Comparison of ENCODE assay signal across 12 mouse cellular contexts in genomic region chr9:63250841-63251626, GRCm38 (mm10).
A peak's percentile ranks its signal among the peaks of the same experiment; 100 is the strongest.
DNase-seq lines count a peak whose midpoint lies in the region; ATAC-seq lines count a peak whose summit lies in the region.
"Had no signal": no experiment of that assay in that cellular context is flagged by ENCODE, and none has a peak within 500 bp of the region (broad histone marks: within the 10 kb centered on the region; RNA-seq: fewer than 3 reads in every experiment).

No protein-coding gene starts in this region.

- WGBS in hindbrain, embryonic 15.5 days: 42% methylated on average over 19 of the region's 19 CpGs
- WGBS in neural tube, embryonic 13.5 days: 47% methylated on average over 19 of the region's 19 CpGs

- H3K4me2 ChIP-seq in hindbrain, embryonic 15.5 days: no peak overlapping the region; the same call in 1 of the 2 replicates
- 0 out of 2 replicates have a peak overlapping the region, but pooled peaks have one; percentile 5 for H3K4me2 ChIP-seq in neural tube, embryonic 13.5 days

- no peaks in the 10 kb centered on the region for H3K27me3 ChIP-seq in hindbrain, embryonic 15.5 days
- H3K27me3 ChIP-seq in neural tube, embryonic 13.5 days: no peaks in the 10 kb centered on the region

- H3K4me3 ChIP-seq in hindbrain, embryonic 15.5 days: no peak overlapping the region
- no peak overlapping the region for H3K4me3 ChIP-seq in neural tube, embryonic 13.5 days

- intact Hi-C loops in heart, postnatal 25 days (cut with DNase I): no loop called here

- no peak overlapping the region for H3K9ac ChIP-seq in hindbrain, embryonic 15.5 days
- H3K9ac ChIP-seq in neural tube, embryonic 13.5 days: 0 out of 2 replicates have a peak overlapping the region, but pooled peaks have one; percentile 9

- H3K4me1 ChIP-seq in hindbrain, embryonic 15.5 days (replicated peaks): peaks cover 6% of the 10 kb centered on the region; the same call in 1 of the 2 replicates
- peaks cover 12% of the 10 kb centered on the region for H3K4me1 ChIP-seq in neural tube, embryonic 13.5 days (replicated peaks)

- no peaks in the 10 kb centered on the region for H3K9me3 ChIP-seq in hindbrain, embryonic 15.5 days
- H3K9me3 ChIP-seq in neural tube, embryonic 13.5 days: no peaks in the 10 kb centered on the region

- 0 out of 2 replicates have a peak overlapping the region, but pooled peaks have one; percentile 14 for H3K27ac ChIP-seq in hindbrain, embryonic 15.5 days (replicated peaks)
- H3K27ac ChIP-seq in neural tube, embryonic 13.5 days (replicated peaks): peak overlapping the region; percentile 46

- peak; percentile 70 for DNase-seq in heart, adult 11 months
- no peak for DNase-seq in heart, postnatal 25 days (ENCODE audit: low spot score)
- DNase-seq in embryo, embryonic 10.5 days (ENCODE audit: low spot score): peak; percentile 60
- no peak for DNase-seq in left cerebral cortex, adult 11 months (ENCODE audit: low spot score)
- no peak for DNase-seq in yolk sac, embryonic 10.5 days (ENCODE audit: low spot score)
- no peak for DNase-seq in cerebellum, adult 11-12 months
- DNase-seq: heart, adult 18-20 months; heart, postnatal 14 days; kidney, adult 2 months; thymus, postnatal 14 days had no signal

- no peaks in the 10 kb centered on the region for H3K36me3 ChIP-seq in hindbrain, embryonic 15.5 days
- H3K36me3 ChIP-seq in neural tube, embryonic 13.5 days: 0 out of 2 replicates have a peak, but pooled peaks cover 7% of the 10 kb centered on the region

- ATAC-seq in hindbrain, embryonic 15.5 days (ENCODE audit: low FRiP score, low read depth): 0 out of 2 replicates have a peak, but pooled peaks have one; percentile 54
- ATAC-seq in neural tube, embryonic 13.5 days (ENCODE audit: low read depth): peak; percentile 69

Comparison
In these comparisons a context has a peak if more than half of its experiments do, and no peak if none do; other contexts are left out.
1. DNase-seq: peak in heart, adult 11 months (single experiment) and embryo, embryonic 10.5 days (single experiment); none in heart, postnatal 25 days (single experiment), left cerebral cortex, adult 11 months (single experiment), yolk sac, embryonic 10.5 days (single experiment) and cerebellum, adult 11-12 months (single experiment).